Mouse (Mus musculus) kidney, embryonic 16.5 days (tissue): Measurements from ENCODE around the gene Alpl. TPM values are rescaled to one million over a fixed set of nuclear protein-coding genes. Genes with fewer than 3 reads are reported as not detected.

ENCODE experiments used
- ATAC-seq: fragments of 200-750 bp; cut with Nextera tagmentation; 2 replicates; pipeline ENCODE4 v1.8.0; 2017; ENCODE audit warnings: moderate TSS enrichment; ENCODE audit not compliant: low FRiP score, low TSS enrichment
- H3K27ac ChIP-seq: fragments of 300-500 bp; sonication (generic); 2 replicates; pipeline ENCODE4 v1.5.1; 2014; ENCODE audit warnings: low read length
- H3K27me3 ChIP-seq: fragments of 300-500 bp; sonication (generic); 2 replicates; pipeline ENCODE4 v1.6.1; 2014; ENCODE audit warnings: low read length, control low read depth, mixed read lengths; ENCODE audit not compliant: insufficient read depth
- H3K36me3 ChIP-seq: fragments of 300-500 bp; sonication (generic); 2 replicates; pipeline ENCODE4 v1.6.1; 2014; ENCODE audit warnings: low read length, control low read depth, mixed read lengths; ENCODE audit not compliant: insufficient read depth
- H3K4me1 ChIP-seq: fragments of 300-500 bp; sonication (generic); 2 replicates; pipeline ENCODE4 v1.6.1; 2014; ENCODE audit warnings: low read length, control low read depth, mixed read lengths; ENCODE audit not compliant: insufficient read depth
- H3K4me2 ChIP-seq: fragments of 300-500 bp; sonication (generic); replicated peaks from 2 replicates; pipeline ENCODE4 v1.6.1; 2014; ENCODE audit warnings: low read depth, low read length
- H3K4me3 ChIP-seq: fragments of 300-500 bp; sonication (generic); 2 replicates; pipeline ENCODE4 v1.5.1; 2014; ENCODE audit warnings: mild to moderate bottlenecking, low read length
- H3K9ac ChIP-seq: fragments of 300-500 bp; sonication (generic); replicated peaks from 2 replicates; pipeline ENCODE4 v1.6.1; 2014; ENCODE audit warnings: low read length
- H3K9me3 ChIP-seq: fragments of 300-500 bp; sonication (generic); 2 replicates; pipeline ENCODE4 v1.6.1; 2016; ENCODE audit warnings: low read length, control low read depth
- WGBS: fragments of 180-500 bp; shearing (Covaris S2); extraction: QIAGEN DNeasy Blood & Tissue Kit; methylation state at CpG from one replicate; pipeline ENCODE4 v1.1.7; 2014; 5-methylcytosine and 5-hydroxymethylcytosine counted together
- polyA plus RNA-seq: library from polyadenylated mRNA; unstranded; fragments of >200 nt; fragmentation: Nextera tagmentation; extraction: Ambion mirVana; gene quantifications from 2 replicates; pipeline ENCODE4 v1.2.1, GENCODE M21; 2015

Gene Alpl
- 19.2 and 19.3 TPM in 2 replicates for polyA plus RNA-seq

DNA sequence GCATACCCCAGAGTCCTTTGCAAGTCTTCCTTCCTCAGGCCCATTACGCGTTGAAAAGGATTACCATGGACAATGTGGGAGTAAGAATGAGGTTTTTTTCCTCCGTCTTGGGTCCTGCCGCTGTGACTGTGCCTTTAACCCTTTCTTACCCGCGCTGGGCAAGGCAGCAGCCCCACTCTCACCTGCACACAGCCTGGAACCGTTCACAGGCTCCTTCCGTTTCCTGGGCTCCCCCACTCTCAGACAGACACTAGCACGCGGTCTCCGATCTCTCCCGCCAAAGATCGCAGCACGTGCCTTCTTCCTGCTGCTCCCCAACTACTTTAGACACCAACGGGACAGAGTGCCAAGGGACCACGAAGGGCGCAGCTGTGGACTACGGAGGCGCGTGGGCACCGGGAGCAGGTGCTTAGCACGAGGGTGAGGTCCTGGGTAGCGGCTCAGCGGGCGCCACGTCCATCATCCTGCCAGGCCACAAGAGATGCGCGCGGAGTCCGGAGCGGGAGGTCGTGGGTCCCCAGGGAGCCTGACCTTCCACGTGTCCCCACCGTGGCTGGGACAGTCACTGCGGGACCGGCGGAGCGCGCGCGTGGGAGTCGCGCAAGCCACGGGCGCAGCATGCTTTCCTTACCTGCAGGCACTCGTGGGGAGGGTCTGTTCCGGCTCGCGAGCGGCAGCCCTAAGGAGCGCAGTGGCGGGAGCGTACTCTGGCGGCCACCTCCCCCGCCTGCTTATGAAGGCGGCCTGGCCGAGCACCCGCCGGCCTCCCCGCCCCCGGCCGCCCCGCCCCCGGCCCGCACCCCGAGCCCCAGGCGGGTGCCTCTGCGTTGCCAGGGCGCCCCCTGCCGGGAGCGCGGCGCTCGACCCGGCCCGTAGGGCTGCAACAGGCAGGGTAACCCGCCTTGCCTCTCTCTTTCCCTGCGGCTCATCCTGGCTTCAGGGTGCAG lies at the start of gene Alpl:
Alpl (minus strand) TSS at position 774 of the 947 bp plus-strand sequence.
- WGBS, result 1% methylated on average over 62 of the region's 78 CpGs

DNA sequence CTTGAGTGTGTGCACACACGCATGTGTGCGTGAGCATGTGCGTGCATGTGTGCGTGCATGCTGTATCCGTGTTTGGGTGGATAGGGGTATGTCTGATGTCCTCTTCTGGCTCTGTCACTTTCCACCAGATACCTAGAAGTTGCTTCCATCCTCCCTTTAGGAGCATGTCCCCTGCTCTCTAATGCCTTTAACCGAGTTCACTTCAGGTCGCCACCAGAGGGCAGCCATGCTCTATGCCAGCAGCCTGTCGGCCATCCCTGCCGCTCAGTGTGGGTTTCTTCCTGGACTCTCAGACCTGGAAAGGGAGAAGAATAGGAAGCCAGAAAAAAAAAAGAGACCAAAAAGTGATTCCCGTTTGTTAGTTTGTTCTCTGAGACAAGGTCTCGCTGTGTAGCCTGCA lies 48.5 kb upstream of the Alpl start:
- Histone ChIP-seq H3K4me2 (no peak overlapping the region), H3K9ac (no peak overlapping the region), H3K9me3 (no peaks in the 10 kb centered on the region), H3K4me3 (no peak overlapping the region), H3K27ac (no peak overlapping the region), H3K27me3 (no peaks in the 10 kb centered on the region), H3K4me1 (no peaks in the 10 kb centered on the region), H3K36me3 (no peaks in the 10 kb centered on the region)
- no peak for ATAC-seq
- WGBS, result 24% methylated on average over 11 of the region's 11 CpGs

More for the DNA sequence above, at the start of gene Alpl:
- Histone ChIP-seq H3K9me3 (no peaks in the 10 kb centered on the region), H3K4me2 (peak within 1 kb of the TSS; percentile 88), H3K27ac (no peak within 1 kb of the TSS), H3K36me3 (no peaks in the 10 kb centered on the region), H3K4me1 (peaks cover 8% of the 10 kb centered on the region), H3K9ac (peak within 1 kb of the TSS; percentile 55), H3K27me3 (peaks cover 20% of the 10 kb centered on the region), H3K4me3 (peak within 1 kb of the TSS; percentile 53)
- peak; percentile 78 for ATAC-seq

DNA sequence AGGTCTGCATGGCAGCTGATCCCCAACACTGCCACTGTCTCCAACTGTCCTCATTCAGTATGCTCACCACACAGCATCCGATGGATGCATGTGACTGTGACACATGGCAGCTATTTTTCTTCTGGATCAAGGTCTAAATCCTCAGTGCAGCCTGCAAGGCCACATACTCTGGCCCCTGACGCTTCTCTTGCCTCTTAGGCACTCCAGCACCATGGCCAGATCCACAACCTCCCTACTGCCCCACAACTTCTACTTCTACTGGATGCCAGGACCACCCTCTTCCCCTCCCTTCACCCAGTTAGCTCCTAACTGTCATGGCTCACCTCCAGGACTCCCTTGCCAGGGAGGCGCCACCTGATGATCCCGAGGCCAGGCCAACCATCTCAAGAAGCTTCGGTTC lies 43.3 kb upstream of the Alpl start:
- WGBS, result 78% methylated on average over 5 of the region's 5 CpGs

DNA sequence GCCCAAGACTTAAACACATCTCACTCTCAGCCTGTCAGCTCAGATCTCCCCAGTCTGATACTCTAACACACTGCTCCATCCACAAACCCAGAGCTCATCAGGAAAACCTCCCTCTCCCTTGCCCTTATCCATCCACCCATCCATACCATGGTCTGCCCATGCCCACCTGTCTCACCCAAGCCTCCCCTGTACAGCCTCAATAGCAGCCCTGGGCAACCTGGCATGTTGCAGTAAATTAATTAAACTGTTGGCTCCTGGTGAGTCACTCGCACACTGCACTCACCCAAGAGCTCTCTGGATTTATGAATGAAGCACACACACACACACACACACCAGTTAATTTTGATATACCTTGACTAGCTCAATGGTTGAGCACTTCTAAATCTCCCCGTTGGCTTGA lies 42.6 kb upstream of the Alpl start:
- Histone ChIP-seq H3K27me3 (no peaks in the 10 kb centered on the region), H3K4me2 (no peak overlapping the region), H3K4me3 (no peak overlapping the region), H3K9ac (no peak overlapping the region), H3K9me3 (no peaks in the 10 kb centered on the region), H3K4me1 (peaks cover 8% of the 10 kb centered on the region; the same call in 1 of the 2 replicates), H3K27ac (no peak overlapping the region), H3K36me3 (no peaks in the 10 kb centered on the region)
- ATAC-seq, result no peak
- 98% methylated on average over 2 of the region's 2 CpGs for WGBS

More for the DNA sequence above, 43.3 kb upstream of the Alpl start:
- no peak overlapping the region for H3K9ac ChIP-seq
- H3K4me3 ChIP-seq, result no peak overlapping the region
- no peak overlapping the region for H3K4me2 ChIP-seq
- peaks cover 8% of the 10 kb centered on the region; the same call in 1 of the 2 replicates for H3K4me1 ChIP-seq
- H3K36me3 ChIP-seq, result no peaks in the 10 kb centered on the region
- H3K9me3 ChIP-seq, result no peaks in the 10 kb centered on the region
- H3K27me3 ChIP-seq, result no peaks in the 10 kb centered on the region
- no peak overlapping the region for H3K27ac ChIP-seq
- ATAC-seq, result no peak

DNA sequence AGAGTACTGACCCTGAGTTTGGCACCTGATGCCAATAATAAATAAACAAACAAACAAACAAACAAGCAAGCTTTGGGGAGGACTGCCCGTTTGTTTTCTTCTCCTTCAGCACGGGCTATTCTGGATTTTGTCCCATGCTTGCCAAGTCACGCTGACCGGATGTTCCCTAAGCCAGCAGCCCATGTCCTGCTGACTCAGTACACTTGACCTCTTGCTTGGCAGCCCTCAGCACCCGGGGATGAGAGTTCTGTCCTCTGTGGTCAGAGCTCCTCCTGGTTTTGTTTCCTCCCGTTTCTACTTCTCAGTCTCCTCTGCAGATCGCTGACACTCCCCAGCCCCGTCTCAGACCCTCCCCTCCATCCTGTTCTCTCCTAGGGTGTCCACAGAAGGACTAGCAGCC lies 41.6 kb upstream of the Alpl start:
- no peaks in the 10 kb centered on the region for H3K27me3 ChIP-seq
- no peak for ATAC-seq
- H3K9me3 ChIP-seq, result no peaks in the 10 kb centered on the region
- H3K4me3 ChIP-seq, result no peak overlapping the region
- no peaks in the 10 kb centered on the region for H3K36me3 ChIP-seq
- H3K9ac ChIP-seq, result no peak overlapping the region
- H3K4me1 ChIP-seq, result peaks cover 8% of the 10 kb centered on the region; the same call in 1 of the 2 replicates
- 81% methylated on average over 8 of the region's 8 CpGs for WGBS
- no peak overlapping the region for H3K27ac ChIP-seq
- no peak overlapping the region for H3K4me2 ChIP-seq

DNA sequence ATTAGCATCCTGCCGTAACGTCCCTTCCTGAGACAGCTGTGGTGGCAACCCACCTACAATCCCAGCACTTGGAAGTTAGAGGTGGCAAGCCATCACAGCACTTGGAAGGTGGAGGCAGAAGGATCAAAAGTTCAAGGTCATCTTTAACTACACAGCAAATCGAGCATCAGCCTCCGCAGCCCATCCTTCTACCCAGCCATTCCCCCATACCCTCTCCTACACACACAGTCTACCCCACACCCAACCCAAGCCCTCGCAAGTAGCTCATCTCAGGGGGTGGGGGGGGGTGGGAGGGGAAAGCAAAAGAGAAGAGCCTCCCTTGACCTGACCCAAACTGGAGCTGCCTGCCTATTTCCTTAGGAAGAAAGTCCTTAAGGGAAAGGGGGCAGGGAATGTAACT lies 40.6 kb upstream of the Alpl start:
- Histone ChIP-seq H3K9ac (no peak overlapping the region), H3K9me3 (no peaks in the 10 kb centered on the region), H3K4me1 (peaks cover 8% of the 10 kb centered on the region; the same call in 1 of the 2 replicates), H3K36me3 (no peaks in the 10 kb centered on the region), H3K27me3 (peaks cover under 1% of the 10 kb centered on the region; the same call in 1 of the 2 replicates), H3K27ac (no peak overlapping the region), H3K4me3 (no peak overlapping the region), H3K4me2 (no peak overlapping the region)
- WGBS, result 80% methylated on average over 5 of the region's 5 CpGs
- ATAC-seq, result no peak

DNA sequence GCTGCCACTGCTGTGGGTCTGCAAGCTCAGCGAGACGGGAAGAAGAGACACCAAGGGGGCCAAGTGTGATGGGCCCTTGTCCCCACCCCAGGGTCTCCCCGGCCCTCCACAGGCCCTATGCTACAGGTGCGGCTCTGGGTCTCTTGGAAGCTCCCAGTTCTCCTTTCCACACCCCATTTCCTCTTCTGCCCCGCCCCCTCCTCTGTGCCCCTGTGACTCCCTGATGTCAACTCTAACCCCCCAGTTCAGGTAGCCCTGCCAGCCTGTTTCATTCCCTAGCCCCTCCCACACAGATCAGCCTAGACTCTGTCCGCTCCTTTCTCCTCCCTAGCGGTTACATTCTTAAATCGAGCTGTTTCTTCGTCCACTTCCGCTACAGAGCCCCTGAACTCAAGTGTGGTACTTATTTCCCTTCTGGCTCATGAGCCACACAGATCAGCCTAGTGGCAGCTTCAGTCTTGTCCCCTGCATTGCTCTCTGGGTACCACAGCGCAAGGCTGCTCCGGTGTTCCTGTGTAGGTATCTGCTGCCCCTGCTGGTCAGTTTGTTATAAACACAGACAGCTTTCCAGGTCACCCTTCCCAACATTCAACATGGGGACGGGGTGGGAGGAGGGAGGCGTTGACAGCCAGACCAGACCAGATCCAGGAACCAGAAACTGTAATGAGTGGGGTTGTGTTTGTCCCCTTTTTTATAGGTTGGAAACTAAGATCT lies 39.6 kb upstream of the Alpl start:
- Histone ChIP-seq H3K4me2 (peak overlapping the region; percentile 26), H3K4me1 (peaks cover 8% of the 10 kb centered on the region; the same call in 1 of the 2 replicates), H3K9me3 (no peaks in the 10 kb centered on the region), H3K4me3 (no peak overlapping the region), H3K27me3 (peaks cover 9% of the 10 kb centered on the region), H3K27ac (no peak overlapping the region), H3K36me3 (no peaks in the 10 kb centered on the region), H3K9ac (no peak overlapping the region)
- peak; percentile 94 for ATAC-seq
- WGBS, result 7% methylated on average over 14 of the region's 14 CpGs

DNA sequence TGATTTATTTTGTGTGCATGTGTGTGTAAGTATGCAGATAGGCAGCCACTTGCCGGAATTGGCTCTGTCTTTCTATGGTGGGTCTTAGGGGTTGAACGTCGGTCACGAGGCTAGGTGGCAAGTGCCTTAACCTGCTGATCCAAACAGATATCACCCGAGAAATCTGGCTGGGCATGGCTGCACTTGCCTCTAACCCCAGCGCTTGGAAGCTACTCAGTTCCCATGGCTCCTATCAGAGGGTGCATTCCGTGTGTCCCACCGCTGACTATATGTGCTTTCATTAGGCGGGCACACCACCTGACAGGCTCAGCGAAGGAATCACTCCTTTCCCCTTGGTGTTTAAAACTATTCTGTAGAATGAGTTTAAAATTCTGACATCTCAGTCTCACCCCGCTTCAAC lies 35.4 kb upstream of the Alpl start:
- Histone ChIP-seq H3K4me3 (no peak overlapping the region), H3K4me1 (peaks cover 8% of the 10 kb centered on the region; the same call in 1 of the 2 replicates), H3K4me2 (no peak overlapping the region), H3K36me3 (no peaks in the 10 kb centered on the region), H3K9me3 (no peaks in the 10 kb centered on the region), H3K27ac (no peak overlapping the region), H3K9ac (no peak overlapping the region), H3K27me3 (peaks cover 11% of the 10 kb centered on the region)
- 71% methylated on average over 11 of the region's 11 CpGs for WGBS
- no peak for ATAC-seq

DNA sequence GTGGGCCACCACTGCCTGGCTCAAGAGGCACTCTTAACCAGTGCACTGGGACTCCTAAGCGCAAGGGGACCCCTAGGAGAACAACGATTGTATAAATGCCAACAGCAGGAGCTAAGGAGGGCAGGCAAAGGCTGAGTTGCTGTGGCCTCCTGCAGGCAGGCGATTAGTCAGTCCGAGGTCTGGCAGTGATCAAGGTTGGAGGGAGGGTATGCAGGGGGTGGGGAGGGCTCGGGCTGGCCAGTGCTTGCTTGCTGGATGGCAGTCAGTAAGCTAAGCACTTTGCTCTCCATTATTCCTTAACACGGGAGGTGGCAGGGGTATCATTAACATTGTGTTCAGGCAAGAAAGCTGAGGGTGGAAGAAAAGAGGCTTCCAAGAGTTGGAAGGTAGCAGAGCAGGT lies 34.2 kb upstream of the Alpl start:
- Histone ChIP-seq H3K9ac (no peak overlapping the region), H3K4me1 (peaks cover 3% of the 10 kb centered on the region; the same call in 1 of the 2 replicates), H3K9me3 (no peaks in the 10 kb centered on the region), H3K4me3 (no peak overlapping the region), H3K36me3 (no peaks in the 10 kb centered on the region), H3K27ac (no peak overlapping the region), H3K4me2 (no peak overlapping the region), H3K27me3 (peaks cover 11% of the 10 kb centered on the region)
- 20% methylated on average over 6 of the region's 6 CpGs for WGBS
- ATAC-seq, result no peak
